Mouse (Mus musculus): ENCODE measurements around the gene Nat8.

DNA sequence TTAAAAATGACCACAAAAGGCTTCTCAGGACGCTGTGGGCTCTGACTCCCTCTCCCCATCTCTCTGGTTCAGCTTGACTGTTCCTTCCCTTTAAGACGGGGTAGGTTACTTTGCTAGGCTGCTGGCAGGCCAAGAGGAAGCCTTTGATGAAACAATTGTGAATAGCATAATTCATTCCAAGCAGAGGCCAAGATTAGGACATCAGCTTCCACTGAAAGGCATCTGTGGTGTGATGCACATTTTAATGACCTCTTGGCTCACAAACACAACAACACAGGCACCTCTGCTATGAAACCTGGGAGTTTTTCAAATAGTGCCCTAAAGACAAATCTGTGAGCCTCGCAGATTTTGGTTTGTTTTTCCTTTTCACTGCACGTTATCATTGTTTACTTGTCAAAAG, 8.1 kb upstream of the Nat8 start:
- TF ChIP-seq POLR2A (IDR thresholded peaks at IDR 0.05; ENCODE audit: extremely low read depth, insufficient read depth, low read length) (no peak), CTCF (IDR thresholded peaks at IDR 0.05; ENCODE audit: extremely low read depth, insufficient read depth, low read length) (no peak)
